ENCODE assay signal across 9 mouse cellular contexts in the genomic region with DNA sequence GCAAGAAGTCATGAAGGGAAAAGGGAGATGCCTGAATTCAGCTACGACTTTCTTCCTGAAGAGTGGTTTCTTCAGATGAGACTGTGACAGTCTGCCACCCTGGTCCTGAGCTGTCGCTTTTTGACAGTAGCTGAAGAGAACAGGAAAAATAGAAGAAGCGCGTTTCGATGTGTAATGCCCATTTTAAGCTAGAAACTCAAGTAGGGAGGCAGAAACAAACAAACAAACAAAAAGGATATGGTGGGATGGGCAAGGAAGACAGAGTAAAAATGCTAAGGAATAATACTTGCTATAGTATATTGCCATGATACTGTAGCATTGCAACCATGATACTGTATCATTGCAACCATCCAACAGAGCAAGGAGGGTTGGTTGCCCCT. TPM values are rescaled to one million over a fixed set of nuclear protein-coding genes. Genes with fewer than 3 reads are reported as not detected.
DNase-seq lines count a peak whose midpoint lies in the region; ATAC-seq and TF ChIP-seq lines count a peak whose summit lies in the region.
"Had no signal": no experiment of that assay in that cellular context is flagged by ENCODE, and none has a peak within 500 bp of the region (broad histone marks: within the 10 kb centered on the region; RNA-seq: fewer than 3 reads in every experiment).

No protein-coding gene starts in this region.

- peaks cover 11% of the 10 kb centered on the region; the same call in 1 of the 2 replicates for H3K4me1 ChIP-seq in heart, postnatal 0 days (ENCODE audit: control insufficient read depth, insufficient read depth)
- H3K4me1 ChIP-seq in brown adipose tissue, adult 24 weeks (ENCODE audit: control insufficient read depth, insufficient read depth, insufficient read length, low read length), result no peaks in the 10 kb centered on the region
- H3K4me1 ChIP-seq in hindbrain, embryonic 10.5 days (replicated peaks), result peaks cover 26% of the 10 kb centered on the region
- H3K4me1 ChIP-seq in midbrain, embryonic 11.5 days (ENCODE audit: control insufficient read depth, insufficient read depth, low read length), result peaks cover 14% of the 10 kb centered on the region

- no peaks in the 10 kb centered on the region for H3K9me3 ChIP-seq in heart, postnatal 0 days (replicated peaks; ENCODE audit: control insufficient read depth, low read length)
- no peaks in the 10 kb centered on the region for H3K9me3 ChIP-seq in hindbrain, embryonic 10.5 days
- no peaks in the 10 kb centered on the region for H3K9me3 ChIP-seq in midbrain, embryonic 11.5 days (ENCODE audit: control insufficient read depth, low read length)
- H3K9me3 ChIP-seq: G1E had no signal

- peaks cover 70% of the 10 kb centered on the region for H3K27me3 ChIP-seq in heart, postnatal 0 days (ENCODE audit: control insufficient read depth, insufficient read depth, low read length)
- peaks cover 88% of the 10 kb centered on the region for H3K27me3 ChIP-seq in hindbrain, embryonic 10.5 days (ENCODE audit: insufficient read depth, poor library complexity, severe bottlenecking)
- peaks cover 71% of the 10 kb centered on the region for H3K27me3 ChIP-seq in midbrain, embryonic 11.5 days (ENCODE audit: control insufficient read depth, insufficient read depth, low read length)

- peak overlapping the region; percentile 55 for H3K4me3 ChIP-seq in heart, postnatal 0 days (ENCODE audit: low read depth, low read length)
- peak overlapping the region; percentile 50 for H3K4me3 ChIP-seq in brown adipose tissue, adult 24 weeks (ENCODE audit: insufficient read depth, low read depth, low read length)
- H3K4me3 ChIP-seq in hindbrain, embryonic 10.5 days, result peak overlapping the region; percentile 57
- no peak overlapping the region for H3K4me3 ChIP-seq in midbrain, embryonic 11.5 days (ENCODE audit: low read depth, low read length)

- peak overlapping the region; percentile 85 for H3K4me2 ChIP-seq in heart, postnatal 0 days (ENCODE audit: low read depth, low read length)
- H3K4me2 ChIP-seq in midbrain, embryonic 11.5 days, result peak overlapping the region; percentile 73

- no peak for TF ChIP-seq CTCF in heart, postnatal 0 days (IDR thresholded peaks at IDR 0.05; ENCODE audit: low read depth)

- TF ChIP-seq EP300 in heart, postnatal 0 days (IDR thresholded peaks at IDR 0.05; ENCODE audit: low read depth), result no peak

- no peaks in the 10 kb centered on the region for H3K36me3 ChIP-seq in heart, postnatal 0 days (replicated peaks; ENCODE audit: control insufficient read depth, insufficient read depth, low read length)
- H3K36me3 ChIP-seq in hindbrain, embryonic 10.5 days, result no peaks in the 10 kb centered on the region
- H3K36me3 ChIP-seq in midbrain, embryonic 11.5 days (ENCODE audit: control insufficient read depth, insufficient read depth, low read length), result no peaks in the 10 kb centered on the region
- H3K36me3 ChIP-seq: G1E had no signal

- ATAC-seq in heart, postnatal 0 days (ENCODE audit: insufficient read depth, low read depth), result no peak
- no peak for ATAC-seq in midbrain, embryonic 11.5 days (ENCODE audit: low FRiP score)

- no peak overlapping the region for H3K9ac ChIP-seq in heart, postnatal 0 days (replicated peaks; ENCODE audit: low read depth, low read length)
- H3K9ac ChIP-seq in midbrain, embryonic 11.5 days (ENCODE audit: low read length), result no peak overlapping the region

- DNase-seq in heart, postnatal 0 days (ENCODE audit: low spot score), result no peak
- DNase-seq in heart, postnatal 10 days, result no peak
- no peak for DNase-seq in hindbrain, embryonic 10.5 days (ENCODE audit: low spot score)
- peak; percentile 94 for DNase-seq in midbrain, embryonic 11.5 days (ENCODE audit: low spot score, missing footprints)
- no peak for DNase-seq in c-Kit-positive CD71-positive TER-119-positive erythroid progenitor cells, embryonic 14.5 days (ENCODE audit: low spot score)
- no peak for DNase-seq in adipocyte (ENCODE audit: low spot score)
- DNase-seq in cerebellum, adult 8-10 months, result no peak

- WGBS in heart, postnatal 0 days, result 7% methylated on average over 5 of the region's 5 CpGs
- 8% methylated on average over 5 of the region's 5 CpGs for WGBS in hindbrain, embryonic 10.5 days
- 10% methylated on average over 5 of the region's 5 CpGs for WGBS in midbrain, embryonic 11.5 days

- H3K27ac ChIP-seq in heart, postnatal 0 days (ENCODE audit: low read depth), result no peak overlapping the region
- no peak overlapping the region for H3K27ac ChIP-seq in brown adipose tissue, adult 24 weeks (replicated peaks; ENCODE audit: low read depth, low read length)
- H3K27ac ChIP-seq in hindbrain, embryonic 10.5 days, result peak overlapping the region; percentile 81; the same call in 1 of the 2 replicates
- no peak overlapping the region for H3K27ac ChIP-seq in midbrain, embryonic 11.5 days (ENCODE audit: low read depth, low read length)

- intact Hi-C loops in heart, postnatal 10 days (cut with DNase I), result loop anchor here (2.0 to 5.0 kb wide), 2 partner anchors 30 to 176 kb away; no protein-coding TSS in a partner anchor

RNA-seq across cellular contexts. Expression of a gene that starts 27.9 kb away (rescaled TPM):
- not detected in 2 replicates for total RNA-seq in heart, postnatal 0 days (2014; rRNA removed; ENCODE audit: low replicate concordance)
- polyA plus RNA-seq in heart, postnatal 0 days (2015; fragmentation: Nextera tagmentation; extraction: Ambion mirVana), result 0.12 and 0.18 TPM in 2 replicates
- total RNA-seq in heart, postnatal 10 days (2021), result not detected
- polyA plus RNA-seq in brown adipose tissue, adult 24 weeks (2012; ENCODE audit: insufficient read depth, insufficient read length, missing spikeins), result not detected in 2 replicates
- 29.1 and 148 TPM in 2 replicates for polyA plus RNA-seq in hindbrain, embryonic 10.5 days (2016; fragmentation: Nextera tagmentation; extraction: Ambion mirVana)
- 40.1 and 43.9 TPM in 2 replicates for polyA plus RNA-seq in midbrain, embryonic 11.5 days (2014; fragmentation: Nextera tagmentation; extraction: Ambion mirVana)

RNA-seq across cellular contexts. Expression of a gene that starts 28.2 kb away (rescaled TPM):
- total RNA-seq in heart, postnatal 0 days (2014; rRNA removed; ENCODE audit: low replicate concordance), result 3.8 and 5.3 TPM in 2 replicates
- polyA plus RNA-seq in heart, postnatal 0 days (2015; fragmentation: Nextera tagmentation; extraction: Ambion mirVana), result 5.8 and 6.4 TPM in 2 replicates
- total RNA-seq in heart, postnatal 10 days (2021), result 10 to 100 TPM; 11.7 to 16.4 TPM
- polyA plus RNA-seq in brown adipose tissue, adult 24 weeks (2012; ENCODE audit: insufficient read depth, insufficient read length, missing spikeins), result 3.8 and 10.4 TPM in 2 replicates
- 36.8 and 40.0 TPM in 2 replicates for polyA plus RNA-seq in hindbrain, embryonic 10.5 days (2016; fragmentation: Nextera tagmentation; extraction: Ambion mirVana)
- polyA plus RNA-seq in midbrain, embryonic 11.5 days (2014; fragmentation: Nextera tagmentation; extraction: Ambion mirVana), result 35.8 and 36.4 TPM in 2 replicates

RNA-seq across cellular contexts. Expression of a gene that starts 59.3 kb away (rescaled TPM):
- total RNA-seq in heart, postnatal 0 days (2014; rRNA removed; ENCODE audit: low replicate concordance), result 29.5 and 44.2 TPM in 2 replicates
- polyA plus RNA-seq in heart, postnatal 0 days (2015; fragmentation: Nextera tagmentation; extraction: Ambion mirVana), result 10.2 and 12.4 TPM in 2 replicates
- 10 to 100 TPM; 40.9 to 50.6 TPM for total RNA-seq in heart, postnatal 10 days (2021)
- 5.8 and 9.8 TPM in 2 replicates for polyA plus RNA-seq in brown adipose tissue, adult 24 weeks (2012; ENCODE audit: insufficient read depth, insufficient read length, missing spikeins)
- polyA plus RNA-seq in hindbrain, embryonic 10.5 days (2016; fragmentation: Nextera tagmentation; extraction: Ambion mirVana), result 6.6 and 7.7 TPM in 2 replicates
- polyA plus RNA-seq in midbrain, embryonic 11.5 days (2014; fragmentation: Nextera tagmentation; extraction: Ambion mirVana), result 5.1 and 5.3 TPM in 2 replicates
- polyA plus RNA-seq: G1E had no signal

Comparison
In these comparisons a context has a peak if more than half of its experiments do, and no peak if none do; other contexts are left out.
1. RNA of a gene that starts 27.9 kb away (polyA plus RNA-seq): 29.1 to 148 TPM in hindbrain, embryonic 10.5 days and 40.1 to 43.9 TPM in midbrain, embryonic 11.5 days; 0.12 to 0.18 TPM in heart, postnatal 0 days and not detected in brown adipose tissue, adult 24 weeks; every median in the first group is over 10 times any median in the second.